Mouse (Mus musculus): ENCODE data around the gene N4bp2. TPM values are rescaled to one million over a fixed set of nuclear protein-coding genes. Genes with fewer than 3 reads are reported as not detected.

N4bp2 gene
- polyA plus RNA-seq, 1 experiment: 0.42 TPM

- peak overlapping the region; percentile 32 for H3K4me3 ChIP-seq (replicated peaks)
- peaks cover 3% of the 10 kb centered on the region for H3K4me1 ChIP-seq (ENCODE audit: control insufficient read depth)
- H3K9me3 ChIP-seq (ENCODE audit: control insufficient read depth, low read length): no peaks in the 10 kb centered on the region
- no peaks in the 10 kb centered on the region for H3K36me3 ChIP-seq (ENCODE audit: control insufficient read depth)
- TF ChIP-seq GATA1 (IDR thresholded peaks at IDR 0.05; ENCODE audit: low read length) (no peak), TAL1 (IDR thresholded peaks at IDR 0.05; ENCODE audit: low read length) (no peak)
- H3K27me3 ChIP-seq (ENCODE audit: control insufficient read depth): no peaks in the 10 kb centered on the region
Observed at GRCm38 (mm10) chr5:65863349-65863749, 100.0 kb downstream of the N4bp2 start.

GRCm38 (mm10) chr5:65864486-65864885, 101.2 kb downstream of the N4bp2 start:
- TF ChIP-seq GATA1 (IDR thresholded peaks at IDR 0.05; ENCODE audit: low read length) (no peak), TAL1 (IDR thresholded peaks at IDR 0.05; ENCODE audit: low read length) (no peak)
- no peaks in the 10 kb centered on the region for H3K27me3 ChIP-seq (ENCODE audit: control insufficient read depth)
- no peak overlapping the region for H3K4me3 ChIP-seq (replicated peaks)
- H3K9me3 ChIP-seq (ENCODE audit: control insufficient read depth, low read length): no peaks in the 10 kb centered on the region
- peaks cover 3% of the 10 kb centered on the region for H3K4me1 ChIP-seq (ENCODE audit: control insufficient read depth)
- H3K36me3 ChIP-seq (ENCODE audit: control insufficient read depth): no peaks in the 10 kb centered on the region

DNA sequence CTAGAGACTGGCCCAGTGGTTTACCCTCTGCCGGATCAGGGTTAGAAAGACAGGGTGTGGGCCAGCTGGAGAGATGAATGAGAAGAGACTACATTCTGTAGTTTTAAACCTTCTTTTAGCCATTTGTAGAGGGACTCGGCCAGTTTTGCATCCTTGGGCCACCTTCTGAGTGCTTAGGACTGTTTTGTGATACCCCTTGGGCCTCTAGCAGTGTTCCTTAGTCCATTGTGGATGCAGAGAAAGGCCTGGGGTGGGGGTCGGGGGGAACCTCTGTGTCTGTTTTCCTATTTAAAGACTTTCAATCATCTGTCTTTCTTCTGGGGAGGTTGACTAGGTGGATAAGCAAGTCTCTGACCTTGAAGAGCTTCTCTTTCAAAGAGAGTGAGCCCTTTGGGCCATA, 101.6 kb downstream of the N4bp2 start:
- Histone ChIP-seq H3K36me3 (ENCODE audit: control insufficient read depth) (no peaks in the 10 kb centered on the region), H3K4me3 (replicated peaks) (no peak overlapping the region), H3K4me1 (ENCODE audit: control insufficient read depth) (peaks cover 3% of the 10 kb centered on the region), H3K27me3 (ENCODE audit: control insufficient read depth) (no peaks in the 10 kb centered on the region), H3K9me3 (ENCODE audit: control insufficient read depth, low read length) (no peaks in the 10 kb centered on the region)
- TF ChIP-seq GATA1 (IDR thresholded peaks at IDR 0.05; ENCODE audit: low read length) (no peak), TAL1 (IDR thresholded peaks at IDR 0.05; ENCODE audit: low read length) (no peak)

DNA sequence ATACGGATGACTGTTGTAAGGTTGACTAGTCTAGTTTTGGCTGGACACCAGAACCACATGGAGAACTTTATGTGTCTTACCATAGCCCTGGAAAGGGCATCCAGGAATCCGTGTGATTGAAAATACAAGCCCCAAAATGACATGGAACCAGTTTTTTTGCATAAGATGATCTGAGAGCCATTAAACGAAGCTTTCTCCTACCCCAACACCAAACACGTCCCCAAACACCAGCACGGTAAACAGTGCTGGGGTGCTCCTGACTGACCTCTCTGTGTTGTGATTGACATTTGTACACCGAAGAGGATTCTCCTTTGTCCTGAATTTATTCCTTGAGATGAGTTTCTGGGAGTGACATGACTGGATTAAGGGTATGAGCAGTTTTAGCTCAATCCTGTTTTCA, 103.3 kb downstream of the N4bp2 start:
- no peaks in the 10 kb centered on the region for H3K27me3 ChIP-seq (ENCODE audit: control insufficient read depth)
- H3K4me1 ChIP-seq (ENCODE audit: control insufficient read depth): peaks cover 3% of the 10 kb centered on the region
- no peak overlapping the region for H3K4me3 ChIP-seq (replicated peaks)
- H3K9me3 ChIP-seq (ENCODE audit: control insufficient read depth, low read length): no peaks in the 10 kb centered on the region
- TF ChIP-seq GATA1 (IDR thresholded peaks at IDR 0.05; ENCODE audit: low read length) (no peak), TAL1 (IDR thresholded peaks at IDR 0.05; ENCODE audit: low read length) (no peak)
- no peaks in the 10 kb centered on the region for H3K36me3 ChIP-seq (ENCODE audit: control insufficient read depth)

DNA sequence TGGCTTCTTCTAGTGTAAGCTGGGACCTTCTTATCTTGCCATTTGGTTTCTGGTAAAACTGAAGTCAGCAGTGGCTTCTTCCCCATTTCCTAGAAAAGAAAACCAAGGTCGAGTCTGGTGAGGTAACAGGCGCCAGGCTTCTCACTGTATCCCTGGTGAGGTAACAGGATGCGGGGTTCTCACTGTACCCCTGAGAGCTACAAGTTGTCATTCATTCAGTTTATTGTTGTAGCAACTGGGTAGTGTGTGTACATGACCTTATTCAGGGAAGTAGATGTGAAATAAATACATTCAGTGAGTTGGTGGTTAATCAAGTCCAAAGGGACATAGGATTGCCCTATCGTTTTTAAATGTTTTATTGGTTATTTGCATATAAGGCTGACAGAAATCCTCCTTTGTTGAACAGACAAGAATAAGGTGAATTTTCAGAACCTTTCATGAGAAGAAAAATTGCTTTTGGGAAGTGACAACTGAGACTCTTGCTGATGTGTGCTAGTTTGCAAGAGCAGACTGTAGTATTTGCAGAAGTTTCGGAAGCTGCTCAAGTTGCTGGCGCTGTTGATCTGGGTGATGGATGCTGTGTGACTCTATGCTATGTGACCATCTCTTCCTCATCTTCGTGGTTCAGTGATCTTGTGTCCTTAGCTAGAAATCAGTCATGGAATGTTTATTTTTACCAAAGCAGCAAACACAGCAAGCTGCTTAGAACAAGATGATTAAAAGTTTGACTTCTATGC, 104.2 kb downstream of the N4bp2 start:
- Histone ChIP-seq H3K4me3 (replicated peaks) (no peak overlapping the region), H3K36me3 (ENCODE audit: control insufficient read depth) (no peaks in the 10 kb centered on the region), H3K4me1 (ENCODE audit: control insufficient read depth) (peaks cover 3% of the 10 kb centered on the region), H3K27me3 (ENCODE audit: control insufficient read depth) (no peaks in the 10 kb centered on the region), H3K9me3 (ENCODE audit: control insufficient read depth, low read length) (no peaks in the 10 kb centered on the region)
- no peak for TF ChIP-seq GATA1 (IDR thresholded peaks at IDR 0.05; ENCODE audit: low read length)
- no peak for TF ChIP-seq TAL1 (IDR thresholded peaks at IDR 0.05; ENCODE audit: low read length)

GRCm38 (mm10) chr5:65868419-65868818, 105.1 kb downstream of the N4bp2 start:
- H3K9me3 ChIP-seq (ENCODE audit: control insufficient read depth, low read length): no peaks in the 10 kb centered on the region
- no peaks in the 10 kb centered on the region for H3K27me3 ChIP-seq (ENCODE audit: control insufficient read depth)
- TF ChIP-seq TAL1 (IDR thresholded peaks at IDR 0.05; ENCODE audit: low read length) (no peak), GATA1 (IDR thresholded peaks at IDR 0.05; ENCODE audit: low read length) (no peak)
- no peak overlapping the region for H3K4me3 ChIP-seq (replicated peaks)
- peaks cover 1% of the 10 kb centered on the region for H3K4me1 ChIP-seq (ENCODE audit: control insufficient read depth)
- H3K36me3 ChIP-seq (ENCODE audit: control insufficient read depth): no peaks in the 10 kb centered on the region

DNA sequence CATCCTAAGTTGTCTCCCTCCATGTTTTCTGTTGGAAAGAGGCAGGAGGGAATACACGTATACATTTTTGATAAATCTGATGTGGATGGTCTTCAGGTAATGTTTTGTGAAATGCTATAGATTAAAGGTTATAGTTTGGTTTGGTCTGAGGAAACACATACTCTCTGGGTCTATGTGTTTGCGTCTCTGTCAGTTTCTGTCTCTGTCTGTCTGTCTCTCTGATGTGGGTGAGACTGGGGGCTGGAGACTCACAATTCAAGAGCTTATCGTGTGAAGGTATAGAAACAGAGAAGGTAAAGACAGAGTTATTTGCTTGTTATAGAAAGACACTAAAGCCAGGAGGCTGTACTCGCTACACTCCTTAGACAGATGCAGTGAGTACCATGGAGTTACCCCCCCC, 106.3 kb downstream of the N4bp2 start:
- Histone ChIP-seq H3K4me1 (ENCODE audit: control insufficient read depth) (no peaks in the 10 kb centered on the region), H3K4me3 (replicated peaks) (no peak overlapping the region), H3K36me3 (ENCODE audit: control insufficient read depth) (no peaks in the 10 kb centered on the region), H3K27me3 (ENCODE audit: control insufficient read depth) (no peaks in the 10 kb centered on the region), H3K9me3 (ENCODE audit: control insufficient read depth, low read length) (no peaks in the 10 kb centered on the region)
- TF ChIP-seq TAL1 (IDR thresholded peaks at IDR 0.05; ENCODE audit: low read length): no peak
- no peak for TF ChIP-seq GATA1 (IDR thresholded peaks at IDR 0.05; ENCODE audit: low read length)

DNA sequence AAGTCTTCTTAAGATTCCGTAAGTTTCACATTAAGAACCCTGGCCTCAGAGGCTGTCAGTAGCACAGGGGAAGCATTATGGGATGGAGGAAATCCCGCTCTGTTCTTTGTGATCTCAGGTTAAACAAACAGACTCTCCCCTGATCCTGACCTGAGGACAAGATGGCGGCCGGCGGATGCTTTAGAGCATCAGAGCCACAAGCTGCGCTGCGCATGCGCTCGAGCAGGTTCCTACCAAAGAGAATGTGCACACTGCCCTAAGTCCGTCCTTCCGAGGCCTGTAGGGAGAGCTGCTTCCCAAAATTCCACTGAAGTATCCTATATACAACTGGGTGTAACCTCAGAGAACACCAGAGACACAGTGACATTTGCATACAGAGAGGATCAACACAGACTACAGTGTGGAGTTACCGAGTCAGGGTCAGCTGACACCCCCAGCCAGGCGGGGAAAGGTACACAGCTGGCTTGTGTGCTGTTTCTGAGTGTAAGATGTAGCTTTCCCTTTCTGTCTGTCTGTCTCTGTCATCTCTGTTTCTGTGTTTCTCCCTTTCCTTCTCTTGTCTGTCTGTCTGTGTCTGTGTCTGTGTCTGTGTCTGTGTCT, 108.1 kb downstream of the N4bp2 start:
- TF ChIP-seq GATA1 (IDR thresholded peaks at IDR 0.05; ENCODE audit: low read length) (no peak), TAL1 (IDR thresholded peaks at IDR 0.05; ENCODE audit: low read length) (no peak)
- no peak overlapping the region for H3K4me3 ChIP-seq (replicated peaks)
- no peaks in the 10 kb centered on the region for H3K36me3 ChIP-seq (ENCODE audit: control insufficient read depth)

DNA sequence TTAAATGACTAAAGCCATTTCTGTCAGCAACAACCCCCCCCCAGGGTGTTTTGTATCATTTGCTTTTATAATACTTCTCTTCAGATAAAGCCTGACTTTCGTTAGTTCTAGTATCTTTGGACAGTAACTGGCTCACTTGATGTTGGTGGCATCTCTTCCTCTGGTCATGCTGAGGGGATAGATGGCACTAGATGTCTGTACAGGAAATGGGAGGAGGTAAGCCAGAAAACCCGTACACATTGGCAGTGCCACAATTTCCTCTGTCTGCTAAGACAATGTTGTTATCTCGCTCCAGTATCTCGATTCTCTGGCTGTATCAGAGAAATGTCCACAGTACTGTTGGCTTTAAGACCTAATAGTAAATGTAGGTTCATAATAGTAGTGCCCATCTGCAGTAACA, 109.9 kb downstream of the N4bp2 start:
- Histone ChIP-seq H3K4me1 (ENCODE audit: control insufficient read depth) (no peaks in the 10 kb centered on the region), H3K9me3 (ENCODE audit: control insufficient read depth, low read length) (no peaks in the 10 kb centered on the region)
- no peak for TF ChIP-seq TAL1 (IDR thresholded peaks at IDR 0.05; ENCODE audit: low read length)
- TF ChIP-seq GATA1 (IDR thresholded peaks at IDR 0.05; ENCODE audit: low read length): no peak

More for the DNA sequence above, 108.1 kb downstream of the N4bp2 start:
- Histone ChIP-seq H3K4me1 (ENCODE audit: control insufficient read depth) (no peaks in the 10 kb centered on the region), H3K27me3 (ENCODE audit: control insufficient read depth) (no peaks in the 10 kb centered on the region), H3K9me3 (ENCODE audit: control insufficient read depth, low read length) (no peaks in the 10 kb centered on the region)

More for the DNA sequence above, 109.9 kb downstream of the N4bp2 start:
- no peaks in the 10 kb centered on the region for H3K36me3 ChIP-seq (ENCODE audit: control insufficient read depth)
- no peak overlapping the region for H3K4me3 ChIP-seq (replicated peaks)
- H3K27me3 ChIP-seq (ENCODE audit: control insufficient read depth): no peaks in the 10 kb centered on the region
